Mouse (Mus musculus) neural tube, embryonic 11.5 days (tissue): ENCODE measurements at regions not wholly inside any gene's neighbourhood (a gene's known extent, or its start where the extent isn't known, plus 50 kb on each side); places are given as distances from the start of the nearest gene placed in this dataset.

Source experiments
- ATAC-seq: fragments of 200-750 bp; cut with Nextera tagmentation; 2 replicates; pipeline ENCODE4 v1.8.0; 2017; ENCODE audit warnings: moderate number of reproducible peaks, mild to moderate bottlenecking, moderate TSS enrichment, moderate library complexity; ENCODE audit not compliant: insufficient read depth, low FRiP score, low TSS enrichment
- DNase-seq: peaks from one replicate; pipeline ENCODE4 v3.0.0-alpha.2; 2015; ENCODE audit warnings: low spot score
- H3K27ac ChIP-seq: fragments of 300-500 bp; sonication (generic); 2 replicates; pipeline ENCODE4 v1.5.1; 2014; ENCODE audit warnings: low read depth, mild to moderate bottlenecking, low read length
- H3K27me3 ChIP-seq: fragments of 300-500 bp; sonication (generic); 2 replicates; pipeline ENCODE4 v1.6.1; 2014; ENCODE audit warnings: mild to moderate bottlenecking, low read length, mixed read lengths; ENCODE audit not compliant: control insufficient read depth, insufficient read depth
- H3K36me3 ChIP-seq: fragments of 300-500 bp; sonication (generic); 2 replicates; pipeline ENCODE4 v1.6.1; 2014; ENCODE audit warnings: mild to moderate bottlenecking, low read length, moderate library complexity, mixed read lengths; ENCODE audit not compliant: control insufficient read depth, insufficient read depth
- H3K4me1 ChIP-seq: fragments of 300-500 bp; sonication (generic); 2 replicates; pipeline ENCODE4 v1.6.1; 2014; ENCODE audit warnings: low read length, mixed read lengths; ENCODE audit not compliant: control insufficient read depth, insufficient read depth
- H3K4me2 ChIP-seq: fragments of 300-500 bp; sonication (generic); 2 replicates; pipeline ENCODE4 v1.6.1; 2014; ENCODE audit warnings: low read depth, mild to moderate bottlenecking, moderate library complexity
- H3K4me3 ChIP-seq: fragments of 300-500 bp; sonication (generic); 2 replicates; pipeline ENCODE4 v1.5.1; 2014; ENCODE audit warnings: low read depth, low read length
- H3K9ac ChIP-seq: fragments of 300-500 bp; sonication (generic); 2 replicates; pipeline ENCODE4 v1.6.1; 2014; ENCODE audit warnings: mild to moderate bottlenecking, low read length
- H3K9me3 ChIP-seq: fragments of 300-500 bp; sonication (generic); 2 replicates; pipeline ENCODE4 v1.6.1; 2016; ENCODE audit warnings: low read length; ENCODE audit not compliant: control insufficient read depth
- WGBS: fragments of 180-500 bp; shearing (Covaris S2); extraction: QIAGEN DNeasy Blood & Tissue Kit; methylation state at CpG from one replicate; pipeline ENCODE4 v1.1.7; 2014; 5-methylcytosine and 5-hydroxymethylcytosine counted together

GRCm38 (mm10) chr3:157842872-157843271 lies 82.0 kb downstream of the Cth start:
- WGBS, result 84% methylated on average over 3 of the region's 3 CpGs
- Histone ChIP-seq H3K9me3 (no peaks in the 10 kb centered on the region), H3K9ac (no peak overlapping the region), H3K27ac (no peak overlapping the region), H3K27me3 (no peaks in the 10 kb centered on the region), H3K36me3 (no peaks in the 10 kb centered on the region), H3K4me1 (no peaks in the 10 kb centered on the region), H3K4me3 (no peak overlapping the region), H3K4me2 (no peak overlapping the region)
- DNase-seq, result no peak
- no peak for ATAC-seq

DNA sequence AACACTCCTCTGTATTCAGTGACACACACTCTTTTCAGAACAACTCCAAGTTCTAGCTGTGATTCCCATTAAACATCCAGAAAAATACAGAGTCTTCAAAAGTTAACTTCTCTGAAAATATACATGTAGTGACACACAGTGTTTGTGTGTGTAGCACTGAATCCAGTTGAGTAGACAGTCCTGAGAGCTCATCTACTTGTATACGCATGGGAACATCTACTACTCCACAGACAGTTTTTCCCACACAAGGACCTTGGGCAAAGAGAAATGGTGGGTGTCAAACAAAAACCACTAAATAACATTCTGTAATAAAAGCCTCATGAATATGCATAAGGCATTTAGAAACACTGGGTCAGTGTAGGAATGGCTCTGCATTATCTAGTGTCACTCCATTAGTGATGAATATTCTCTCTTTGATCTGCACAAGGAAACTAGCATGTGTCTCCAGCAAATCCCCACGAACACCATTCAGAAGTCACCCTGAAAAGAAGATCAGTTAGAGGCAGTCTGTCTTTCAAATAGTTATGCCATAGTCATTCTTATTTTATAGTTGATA lies 83.6 kb downstream of the Cth start:
- H3K4me3 ChIP-seq, result no peak overlapping the region
- no peak for DNase-seq
- H3K36me3 ChIP-seq, result no peaks in the 10 kb centered on the region
- ATAC-seq, result peak; percentile 85
- no peaks in the 10 kb centered on the region for H3K27me3 ChIP-seq
- no peaks in the 10 kb centered on the region for H3K4me1 ChIP-seq
- no peaks in the 10 kb centered on the region for H3K9me3 ChIP-seq
- 46% methylated on average over 2 of the region's 2 CpGs for WGBS
- H3K9ac ChIP-seq, result no peak overlapping the region
- no peak overlapping the region for H3K27ac ChIP-seq
- H3K4me2 ChIP-seq, result no peak overlapping the region

DNA sequence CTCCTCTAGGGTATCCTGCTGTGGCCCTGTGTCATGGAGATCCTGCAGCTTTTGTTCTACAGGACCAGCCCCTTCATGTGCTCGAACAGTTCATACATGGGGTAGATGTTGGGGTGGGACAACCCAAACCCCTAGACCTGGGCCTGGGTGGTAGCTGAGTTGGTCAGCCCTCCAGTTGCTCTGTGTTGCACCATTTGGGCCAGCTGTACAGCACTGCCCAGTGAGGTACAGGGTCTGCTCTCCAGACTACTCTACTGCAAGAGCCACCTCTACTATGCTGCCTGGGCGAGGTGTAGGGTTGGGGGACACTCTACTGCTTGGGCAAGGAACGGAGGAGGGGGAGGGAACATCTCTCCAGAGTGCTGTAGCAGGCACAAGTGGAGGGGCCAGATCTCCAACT lies 120.6 kb downstream of the Cth start:
- Histone ChIP-seq H3K4me3 (no peak overlapping the region), H3K36me3 (no peaks in the 10 kb centered on the region), H3K27ac (no peak overlapping the region), H3K9ac (no peak overlapping the region), H3K4me2 (no peak overlapping the region), H3K4me1 (no peaks in the 10 kb centered on the region), H3K27me3 (no peaks in the 10 kb centered on the region), H3K9me3 (no peaks in the 10 kb centered on the region)
- no peak for DNase-seq
- 75% methylated on average over 3 of the region's 3 CpGs for WGBS
- peak; percentile 27; the same call in 1 of the 2 replicates for ATAC-seq

DNA sequence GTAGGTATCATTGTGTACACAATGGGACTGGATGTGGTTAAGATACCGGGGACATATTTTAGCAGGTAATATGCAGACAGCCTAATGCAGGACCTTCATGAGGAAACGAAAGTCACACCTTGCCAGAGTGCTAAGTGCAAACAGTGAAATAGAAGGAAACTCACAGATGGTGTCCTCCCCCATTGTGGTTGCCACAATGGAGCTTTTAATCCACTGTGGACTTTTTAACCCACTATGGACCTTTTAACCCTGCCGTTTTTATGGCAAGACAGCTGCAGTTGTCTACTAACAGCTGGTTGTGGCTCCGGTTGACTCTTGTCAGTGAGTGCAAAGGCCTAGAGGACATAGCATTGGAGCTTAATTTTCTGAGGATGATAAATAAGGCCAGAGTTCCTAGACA lies 121.5 kb downstream of the Cth start:
- Histone ChIP-seq H3K4me1 (no peaks in the 10 kb centered on the region), H3K27me3 (no peaks in the 10 kb centered on the region), H3K36me3 (no peaks in the 10 kb centered on the region), H3K9ac (no peak overlapping the region), H3K9me3 (no peaks in the 10 kb centered on the region), H3K27ac (no peak overlapping the region), H3K4me2 (no peak overlapping the region), H3K4me3 (no peak overlapping the region)
- ATAC-seq, result no peak
- no peak for DNase-seq
- 56% methylated on average over 4 of the region's 4 CpGs for WGBS

GRCm38 (mm10) chr3:157787559-157788256 lies 137.2 kb downstream of the Cth start:
- Histone ChIP-seq H3K36me3 (no peaks in the 10 kb centered on the region), H3K4me3 (no peak overlapping the region), H3K27me3 (no peaks in the 10 kb centered on the region), H3K9ac (no peak overlapping the region), H3K4me1 (no peaks in the 10 kb centered on the region), H3K27ac (no peak overlapping the region), H3K4me2 (no peak overlapping the region), H3K9me3 (no peaks in the 10 kb centered on the region)
- WGBS, result 79% methylated on average over 4 of the region's 4 CpGs
- DNase-seq (no peak), ATAC-seq (no peak)

DNA sequence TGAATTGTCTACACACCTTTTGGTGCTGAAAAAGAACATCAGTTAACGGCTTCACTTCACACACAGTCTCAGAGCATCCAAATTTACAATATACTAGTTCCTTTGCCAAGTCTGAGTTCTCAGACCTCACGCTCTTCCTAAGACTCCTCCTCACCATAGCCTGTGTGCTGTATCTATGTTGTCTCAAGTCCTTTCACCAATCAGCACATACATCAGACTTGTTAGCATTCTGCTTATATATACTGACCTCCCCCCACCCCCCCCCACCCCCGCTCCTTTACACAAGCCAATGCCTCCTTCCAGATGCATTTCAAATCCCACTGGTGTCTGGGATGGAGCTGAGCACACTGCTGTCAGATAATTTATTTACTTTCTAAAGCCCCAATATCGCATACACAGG lies 143.8 kb downstream of the Cth start:
- Histone ChIP-seq H3K27ac (no peak overlapping the region), H3K4me1 (no peaks in the 10 kb centered on the region), H3K9me3 (no peaks in the 10 kb centered on the region), H3K9ac (no peak overlapping the region), H3K27me3 (no peaks in the 10 kb centered on the region), H3K4me2 (no peak overlapping the region), H3K36me3 (no peaks in the 10 kb centered on the region), H3K4me3 (no peak overlapping the region)
- ATAC-seq, result 0 out of 2 replicates have a peak, but pooled peaks have one; percentile 20
- no peak for DNase-seq
- WGBS, result 82% methylated on average over 4 of the region's 4 CpGs

GRCm38 (mm10) chr3:157777779-157778178 lies 147.1 kb downstream of the Cth start:
- Histone ChIP-seq H3K27me3 (no peaks in the 10 kb centered on the region), H3K27ac (no peak overlapping the region), H3K9ac (no peak overlapping the region), H3K4me3 (no peak overlapping the region), H3K4me1 (no peaks in the 10 kb centered on the region), H3K9me3 (no peaks in the 10 kb centered on the region), H3K36me3 (no peaks in the 10 kb centered on the region), H3K4me2 (no peak overlapping the region)
- DNase-seq (no peak), ATAC-seq (no peak)
- 85% methylated on average over 1 of the region's 1 CpGs for WGBS

DNA sequence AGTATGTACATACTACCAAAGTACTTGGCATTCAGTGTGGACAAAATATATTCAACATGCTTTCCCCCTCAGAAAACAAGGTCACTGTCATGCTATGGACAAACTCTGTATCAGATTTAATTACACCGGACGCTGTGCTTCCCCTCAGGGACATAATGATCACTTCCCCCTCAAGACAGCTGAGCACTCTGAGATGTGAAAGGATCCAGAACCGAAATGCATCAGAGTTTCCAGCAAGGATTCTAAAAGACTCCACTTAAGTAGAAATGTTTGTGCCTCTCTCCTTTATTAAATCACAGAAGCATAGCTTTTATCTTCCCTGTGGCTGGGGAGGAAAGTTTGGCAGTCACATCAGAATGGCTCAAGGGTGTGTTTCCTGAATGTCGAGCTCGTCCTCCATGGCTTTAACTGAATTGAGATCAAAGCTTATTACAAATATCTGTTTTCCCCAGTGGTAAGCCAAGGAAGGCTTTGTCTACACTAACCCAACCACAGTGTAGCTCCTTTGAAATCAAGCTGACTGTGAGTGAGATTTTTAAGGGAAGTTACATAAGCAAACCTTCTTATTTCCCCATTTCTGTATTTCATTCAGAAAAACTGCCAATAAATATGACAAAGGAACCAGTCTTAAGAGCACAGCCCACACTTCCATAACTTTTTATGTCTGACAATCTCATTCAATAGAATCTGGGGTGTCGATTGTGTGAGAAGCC lies 161.2 kb downstream of the Cth start:
- no peak overlapping the region for H3K4me2 ChIP-seq
- no peaks in the 10 kb centered on the region for H3K9me3 ChIP-seq
- H3K27ac ChIP-seq, result no peak overlapping the region
- no peaks in the 10 kb centered on the region for H3K27me3 ChIP-seq
- no peak for DNase-seq
- no peak overlapping the region for H3K9ac ChIP-seq
- ATAC-seq, result no peak
- H3K36me3 ChIP-seq, result no peaks in the 10 kb centered on the region
- H3K4me1 ChIP-seq, result no peaks in the 10 kb centered on the region
- 72% methylated on average over 6 of the region's 6 CpGs for WGBS
- no peak overlapping the region for H3K4me3 ChIP-seq

DNA sequence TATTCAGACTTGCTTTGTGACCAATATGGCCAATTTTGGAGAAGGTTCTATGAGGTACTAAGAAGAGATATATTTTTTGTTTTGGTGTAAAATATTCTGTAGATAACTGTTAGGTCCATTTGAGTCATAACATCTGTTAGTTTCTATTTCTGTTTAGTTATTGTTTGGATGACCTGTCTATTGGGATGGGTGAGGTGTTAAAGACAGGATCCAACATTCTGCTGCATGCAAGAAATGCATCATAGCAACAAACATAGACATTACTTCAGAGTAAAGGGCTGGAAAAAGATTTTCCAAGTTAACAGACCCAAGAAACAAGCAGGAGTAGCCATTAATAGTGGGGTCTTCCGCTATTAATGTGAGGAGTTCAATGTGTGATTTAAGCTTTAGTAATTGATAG lies 165.0 kb downstream of the Cth start:
- H3K4me1 ChIP-seq, result no peaks in the 10 kb centered on the region
- 92% methylated on average over 1 of the region's 1 CpGs for WGBS
- ATAC-seq, result no peak

More for the DNA sequence above, 165.0 kb downstream of the Cth start:
- Histone ChIP-seq H3K9ac (no peak overlapping the region), H3K4me2 (no peak overlapping the region), H3K27me3 (no peaks in the 10 kb centered on the region), H3K27ac (no peak overlapping the region), H3K36me3 (no peaks in the 10 kb centered on the region), H3K4me3 (no peak overlapping the region), H3K9me3 (no peaks in the 10 kb centered on the region)
- no peak for DNase-seq
